Mouse (Mus musculus): ENCODE measurements at regions not wholly inside any gene's neighbourhood (a gene's known extent, or its start where the extent isn't known, plus 50 kb on each side); places are given as distances from the start of the nearest gene placed in this dataset.

- DNase-seq (ENCODE audit: extremely low spot score in 1 of 2, low spot score in 1 of 2), result no peak
These were observed 208.8 kb upstream of the Plpp4 start for GRCm38 (mm10) chr7:129048023-129048422.

DNA sequence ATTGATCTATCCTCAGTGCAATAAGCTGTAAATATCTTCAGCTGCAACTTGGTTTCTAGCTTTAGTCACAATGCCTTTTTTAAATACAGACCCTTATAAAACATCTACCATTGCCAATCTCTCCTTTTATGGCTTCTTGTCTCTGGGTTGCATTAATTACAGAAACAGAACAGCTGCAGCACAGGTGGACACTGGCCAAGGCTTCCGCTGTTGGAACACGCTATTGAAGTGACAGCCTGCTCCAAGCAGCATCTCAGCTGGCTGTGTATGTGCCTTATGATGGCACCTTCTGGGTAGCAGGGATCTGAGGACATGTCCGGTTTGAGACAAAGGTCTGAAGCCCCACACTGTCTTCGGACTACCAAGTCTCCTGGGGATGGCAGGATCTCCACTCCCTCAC, 207.1 kb upstream of the Plpp4 start:
- DNase-seq (ENCODE audit: extremely low spot score in 1 of 2, low spot score in 1 of 2), result peak in 1 of 2 experiments; percentile 28

GRCm38 (mm10) chr7:129050675-129051074, 206.2 kb upstream of the Plpp4 start:
- no peak for DNase-seq (ENCODE audit: extremely low spot score in 1 of 2, low spot score in 1 of 2)

DNA sequence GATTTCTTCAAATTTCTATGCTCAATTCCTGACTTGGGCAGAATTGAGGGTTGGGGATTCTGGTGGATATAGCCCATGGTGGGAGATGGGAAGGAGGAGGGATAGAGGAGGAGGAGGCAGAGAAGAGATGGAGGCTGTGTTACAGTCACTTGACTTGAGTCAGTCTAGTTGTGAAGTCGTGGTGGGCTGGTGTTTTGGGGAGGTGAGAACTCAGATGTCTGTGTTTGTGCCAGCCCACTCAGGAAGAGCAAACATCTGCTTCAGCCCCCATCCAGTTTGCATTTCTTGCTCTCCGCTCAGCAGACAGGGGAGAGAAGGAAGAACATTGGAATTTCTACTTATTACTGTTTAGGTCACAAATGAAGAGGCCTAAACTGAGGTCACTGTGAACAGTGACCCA, 189.9 kb upstream of the Plpp4 start:
- DNase-seq (ENCODE audit: extremely low spot score in 1 of 2, low spot score in 1 of 2), result peak; percentile 50 to 69

DNA sequence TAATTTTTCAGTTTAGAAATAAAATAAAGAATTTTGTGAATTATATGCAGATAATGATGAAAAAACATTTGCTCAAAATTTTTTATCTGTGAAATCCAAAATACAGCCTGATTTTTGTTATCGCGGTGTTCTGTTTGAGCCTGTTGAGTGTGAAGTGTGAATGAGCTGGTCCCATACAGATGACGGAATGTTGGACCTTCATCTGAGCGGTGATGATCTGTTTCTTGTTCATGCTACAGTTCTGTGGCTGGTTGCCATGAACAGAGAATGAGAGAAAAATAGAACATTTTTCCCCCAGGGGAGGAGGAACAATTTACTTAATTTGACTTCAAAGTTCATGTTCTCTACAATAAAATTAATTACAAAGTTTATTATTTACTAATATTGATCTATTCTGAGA, 188.7 kb upstream of the Plpp4 start:
- no peak for DNase-seq (ENCODE audit: extremely low spot score in 1 of 2, low spot score in 1 of 2)

GRCm38 (mm10) chr7:129079786-129080185, 177.0 kb upstream of the Plpp4 start:
- DNase-seq (ENCODE audit: extremely low spot score in 1 of 2, low spot score in 1 of 2), result no peak

DNA sequence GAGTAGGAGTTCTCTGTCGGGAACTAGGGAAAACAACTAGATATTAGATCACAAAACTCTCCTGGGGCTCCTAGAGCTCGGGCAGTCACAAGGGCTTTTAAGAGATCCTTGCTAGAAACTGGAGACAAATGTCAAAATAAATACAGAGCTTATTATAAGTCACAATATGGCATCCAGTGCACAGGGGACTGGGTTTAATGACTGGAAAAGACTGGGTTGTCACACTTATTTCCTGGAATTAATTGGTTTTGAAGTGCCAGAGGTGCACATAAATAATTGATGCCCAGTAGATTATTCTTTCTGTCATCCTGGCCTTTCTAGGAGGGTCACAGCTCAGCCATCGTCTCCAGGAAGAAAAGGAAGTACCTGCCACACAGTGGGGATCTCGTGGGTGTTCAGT, 165.4 kb upstream of the Plpp4 start:
- DNase-seq (ENCODE audit: extremely low spot score in 1 of 2, low spot score in 1 of 2), result no peak

- DNase-seq (ENCODE audit: extremely low spot score in 1 of 2, low spot score in 1 of 2), result no peak
These were observed 160.3 kb upstream of the Plpp4 start for GRCm38 (mm10) chr7:129096374-129097069.

- no peak for DNase-seq (ENCODE audit: extremely low spot score in 1 of 2, low spot score in 1 of 2)
These were observed 154.4 kb upstream of the Plpp4 start for GRCm38 (mm10) chr7:129102437-129102836.

DNA sequence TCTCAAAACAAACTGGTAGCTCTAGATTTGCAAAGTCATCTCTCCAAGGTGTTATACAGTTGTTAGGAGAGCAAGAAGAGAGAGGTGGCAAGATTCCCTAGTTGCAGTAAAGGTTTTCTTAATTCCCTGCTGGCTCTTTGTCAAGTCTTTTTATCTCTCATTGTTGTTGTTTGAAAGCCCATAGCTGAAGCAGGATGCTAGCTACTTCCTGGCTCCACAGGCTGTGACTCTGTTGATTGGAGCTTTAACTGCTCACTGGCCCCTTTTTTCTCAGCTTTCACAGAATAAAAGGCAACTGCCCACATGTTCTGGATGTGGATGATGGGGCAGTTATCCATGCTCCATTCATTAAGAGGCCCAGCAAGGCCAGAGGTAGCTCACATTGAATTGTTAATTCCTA, 122.7 kb upstream of the Plpp4 start:
- DNase-seq (ENCODE audit: extremely low spot score in 1 of 2, low spot score in 1 of 2), result no peak

DNA sequence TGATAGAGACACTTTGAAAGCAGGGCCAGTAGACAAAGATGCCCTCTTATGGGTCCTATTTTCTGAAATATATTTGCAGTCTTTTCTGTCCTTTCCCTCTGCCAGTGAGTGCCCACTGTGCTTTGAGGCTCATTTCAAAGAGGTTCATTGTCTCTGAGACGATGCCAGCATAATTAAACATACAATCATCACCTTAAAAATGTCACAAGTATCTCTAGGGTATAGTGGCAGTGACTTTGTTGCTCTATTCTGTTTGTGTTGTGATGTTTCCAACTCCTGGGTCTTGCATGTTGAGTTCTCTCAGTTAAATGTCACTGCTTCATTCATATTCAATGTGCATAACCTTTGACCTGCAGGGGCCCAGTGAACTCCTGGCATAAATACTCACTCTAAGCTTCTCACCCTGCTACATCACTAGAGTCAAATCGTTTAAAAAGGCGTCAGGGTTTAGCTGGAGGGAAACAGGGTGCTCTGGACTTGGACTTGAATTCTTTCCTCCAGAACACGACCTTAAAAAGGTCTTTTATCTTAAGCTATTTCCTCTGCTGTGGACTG, 122.1 kb upstream of the Plpp4 start:
- DNase-seq (ENCODE audit: extremely low spot score in 1 of 2, low spot score in 1 of 2), result no peak

DNA sequence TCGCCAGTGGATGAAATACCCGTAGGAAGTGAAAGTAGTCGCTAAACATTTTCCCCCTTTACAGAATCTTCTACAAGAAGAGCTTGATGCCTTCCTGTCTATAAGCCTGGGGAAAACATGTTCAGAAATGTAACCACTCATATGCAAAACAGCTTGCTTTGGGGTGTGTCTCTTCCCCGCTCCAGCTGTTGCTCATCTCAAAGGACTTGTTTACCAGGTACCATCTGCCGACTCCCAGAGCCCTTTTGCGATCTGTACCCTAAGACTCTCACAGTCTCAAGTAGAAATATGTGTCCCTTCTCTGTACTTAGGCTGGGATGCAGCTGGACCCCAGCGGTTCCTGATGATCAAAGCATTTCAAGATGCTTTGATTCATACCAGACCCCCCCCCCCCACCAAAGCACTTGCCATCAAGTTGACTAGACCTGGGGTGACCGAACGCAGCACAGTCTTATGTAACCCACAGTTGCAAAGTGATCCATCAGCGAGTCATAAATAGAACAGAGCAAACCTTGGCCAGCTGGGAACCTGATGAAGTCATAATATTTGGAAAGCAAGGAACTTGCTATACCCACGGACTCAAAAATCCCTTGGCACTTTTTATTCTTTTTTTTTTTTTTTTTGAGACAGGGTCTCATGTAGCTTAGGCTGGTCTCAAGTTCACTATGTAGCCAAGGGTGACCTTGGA, 119.4 kb upstream of the Plpp4 start:
- peak in 1 of 2 experiments; percentile 12 for DNase-seq (ENCODE audit: extremely low spot score in 1 of 2, low spot score in 1 of 2)

GRCm38 (mm10) chr7:129141942-129142598, 114.8 kb upstream of the Plpp4 start:
- DNase-seq (ENCODE audit: extremely low spot score in 1 of 2, low spot score in 1 of 2), result no peak

DNA sequence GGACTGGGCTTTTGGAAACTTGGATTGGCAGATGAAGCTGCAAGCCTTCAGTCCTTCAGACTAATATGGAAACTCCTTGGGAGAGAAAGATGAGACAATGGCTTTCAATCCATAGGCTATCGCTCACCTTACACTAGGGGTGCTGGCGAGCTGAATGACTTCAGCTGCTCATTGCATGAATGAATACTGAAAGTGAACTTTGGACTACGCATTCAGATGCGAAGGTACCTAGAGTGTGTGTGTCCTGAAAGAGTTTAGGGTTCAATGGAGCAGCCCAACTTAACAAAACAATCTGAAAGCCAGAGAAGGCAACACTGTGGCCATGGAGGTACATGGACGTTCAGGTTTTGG, 114.3 kb upstream of the Plpp4 start:
- DNase-seq (ENCODE audit: extremely low spot score in 1 of 2, low spot score in 1 of 2), result no peak

- DNase-seq (ENCODE audit: extremely low spot score in 1 of 2, low spot score in 1 of 2), result no peak
These were observed 101.3 kb upstream of the Plpp4 start for GRCm38 (mm10) chr7:129155577-129155976.

- DNase-seq (ENCODE audit: extremely low spot score in 1 of 2, low spot score in 1 of 2), result peak; percentile 17 to 57
These were observed 86.9 kb upstream of the Plpp4 start for GRCm38 (mm10) chr7:129169971-129170370.

- DNase-seq (ENCODE audit: extremely low spot score in 1 of 2, low spot score in 1 of 2), result no peak
These were observed 65.9 kb upstream of the Plpp4 start for GRCm38 (mm10) chr7:129190933-129191332.

GRCm38 (mm10) chr7:129207029-129207428, 49.8 kb upstream of the Plpp4 start:
- no peak for DNase-seq (ENCODE audit: extremely low spot score in 1 of 2, low spot score in 1 of 2)

All from frontal cortex, adult 2 months (tissue).